Mouse (Mus musculus) limb, embryonic 10.5 days (tissue): ENCODE measurements around the gene Fcf1. TPM values are rescaled to one million over a fixed set of nuclear protein-coding genes. Genes with fewer than 3 reads are reported as not detected.

ENCODE experiments used
- DNase-seq: peaks from one replicate; pipeline ENCODE4 v3.0.0-alpha.2; 2017; ENCODE audit warnings: low spot score
- H3K27ac ChIP-seq: fragments of 300-500 bp; sonication (generic); 2 replicates; pipeline ENCODE4 v1.5.1; 2016; ENCODE audit warnings: mild to moderate bottlenecking
- H3K27me3 ChIP-seq: fragments of 300-500 bp; sonication (generic); 2 replicates; pipeline ENCODE4 v1.6.1; 2016; ENCODE audit warnings: low read depth, mild to moderate bottlenecking; ENCODE audit not compliant: poor library complexity, severe bottlenecking
- H3K36me3 ChIP-seq: fragments of 300-500 bp; sonication (generic); 2 replicates; pipeline ENCODE4 v1.6.1; 2016; ENCODE audit warnings: mild to moderate bottlenecking, moderate library complexity
- H3K4me1 ChIP-seq: fragments of 300-500 bp; sonication (generic); 2 replicates; pipeline ENCODE4 v1.6.1; 2016
- H3K4me3 ChIP-seq: fragments of 300-500 bp; sonication (generic); 2 replicates; pipeline ENCODE4 v1.5.1; 2016; ENCODE audit warnings: mild to moderate bottlenecking, moderate library complexity
- H3K9me3 ChIP-seq: fragments of 300-500 bp; sonication (generic); replicated peaks from 2 replicates; pipeline ENCODE4 v1.6.1; 2016; ENCODE audit warnings: mild to moderate bottlenecking
- WGBS: fragments of 180-500 bp; shearing (Covaris S2); methylation state at CpG from one replicate; pipeline ENCODE4 v1.1.7; 2016; 5-methylcytosine and 5-hydroxymethylcytosine counted together
- polyA plus RNA-seq: library from polyadenylated mRNA; unstranded; fragments of >200 nt; fragmentation: Nextera tagmentation; extraction: Ambion mirVana; gene quantifications from 2 replicates; pipeline ENCODE4 v1.2.1, GENCODE M21; 2016

Fcf1 gene
- 170 and 186 TPM in 2 replicates for polyA plus RNA-seq

DNA sequence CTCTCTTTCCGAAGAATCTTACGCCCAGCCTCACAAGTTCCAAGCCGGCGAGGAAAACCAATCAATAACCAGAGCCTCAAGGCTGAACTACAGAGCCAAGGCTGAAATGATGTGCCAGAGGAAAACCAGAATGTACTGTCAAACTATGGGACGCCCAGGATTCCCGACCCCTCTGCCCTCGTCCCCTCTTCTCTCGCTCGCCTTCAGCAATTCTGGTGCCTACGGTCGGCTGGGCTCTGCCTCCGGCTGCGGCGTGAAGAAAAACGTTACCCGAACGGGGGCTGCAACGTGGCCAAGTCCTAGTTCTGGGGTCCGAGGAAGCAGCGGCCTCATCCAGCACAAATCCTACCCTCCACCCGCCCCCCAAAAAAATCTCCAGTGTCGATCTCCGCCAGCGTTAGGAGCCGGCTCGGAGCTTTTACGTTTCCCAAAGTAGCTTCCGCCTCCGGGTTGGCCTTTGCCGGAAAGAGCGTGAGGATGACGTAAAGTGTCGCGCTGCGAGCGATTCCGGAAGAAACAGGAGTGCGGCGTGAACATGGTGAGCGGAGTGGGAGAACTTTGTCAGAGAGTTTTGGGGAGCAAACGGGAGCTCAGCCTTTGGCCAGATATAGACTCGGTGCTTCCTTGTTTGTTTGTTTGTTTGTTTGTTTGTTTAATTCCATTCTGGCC is at the start of gene Fcf1, which contains the start of gene Arel1:
Fcf1 (plus strand) TSS at position 470 of the 669 bp plus-strand sequence.
Arel1 (minus strand) TSS at position 473 of the 669 bp plus-strand sequence.
- no peaks in the 10 kb centered on the region for H3K27me3 ChIP-seq
- peak within 1 kb of the TSS; percentile 91 for H3K4me3 ChIP-seq
- peaks cover 30% of the 10 kb centered on the region for H3K36me3 ChIP-seq
- H3K27ac ChIP-seq = peak within 1 kb of the TSS; percentile 85
- H3K9me3 ChIP-seq = no peaks in the 10 kb centered on the region
- peaks cover 16% of the 10 kb centered on the region for H3K4me1 ChIP-seq
- under 1% methylated on average over 42 of the region's 42 CpGs for WGBS
- peak; percentile 92 for DNase-seq

DNA sequence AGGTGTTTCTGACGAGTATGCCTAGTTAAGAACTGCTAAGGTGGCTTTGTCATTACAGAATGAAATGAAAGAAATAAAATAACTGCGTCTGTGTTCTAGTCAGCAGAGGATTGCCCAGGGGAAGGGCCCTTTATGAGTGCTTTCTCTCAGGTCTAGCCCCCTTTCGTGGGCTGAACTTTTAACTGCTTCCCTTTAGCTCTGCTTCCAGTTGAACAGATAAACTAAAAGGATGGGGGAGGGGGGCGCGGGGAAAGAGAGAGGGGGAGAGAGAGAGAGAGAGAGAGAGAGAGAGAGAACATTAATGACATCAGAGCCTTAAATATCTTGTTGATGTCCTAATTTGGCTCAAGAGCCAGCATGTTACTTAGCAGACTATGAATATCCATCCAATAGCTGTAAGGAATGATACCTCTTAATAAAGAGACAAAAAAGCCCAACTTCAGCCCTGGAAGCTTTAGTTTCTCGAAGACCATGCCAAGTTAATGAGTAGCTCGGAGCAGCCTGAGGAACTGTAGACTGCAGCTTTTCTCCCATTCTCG is 48.7 kb upstream of the Fcf1 start:
- no peaks in the 10 kb centered on the region for H3K27me3 ChIP-seq
- WGBS = 92% methylated on average over 8 of the region's 8 CpGs
- no peak for DNase-seq
- no peaks in the 10 kb centered on the region for H3K9me3 ChIP-seq
- no peaks in the 10 kb centered on the region for H3K4me1 ChIP-seq
- H3K27ac ChIP-seq = no peak overlapping the region
- peaks cover 82% of the 10 kb centered on the region for H3K36me3 ChIP-seq
- H3K4me3 ChIP-seq = no peak overlapping the region

DNA sequence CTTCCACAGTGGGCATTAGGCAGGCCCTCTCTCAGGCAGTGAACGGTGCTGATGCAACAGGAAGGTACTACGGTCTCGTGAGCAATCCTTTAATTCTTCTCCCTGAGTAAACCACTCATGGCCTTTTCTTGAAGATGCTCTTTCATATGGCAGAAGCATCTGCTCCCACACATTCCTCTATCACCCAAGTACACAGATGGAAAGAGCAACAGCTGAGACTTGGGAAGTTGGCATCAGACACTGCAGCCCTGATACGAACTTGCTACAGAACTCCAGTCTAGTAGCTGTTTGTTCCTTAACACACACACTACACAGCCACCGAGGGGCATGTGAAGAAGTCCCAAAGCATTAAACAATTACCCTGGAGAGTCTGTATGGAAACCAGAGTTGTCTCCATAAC is 46.4 kb upstream of the Fcf1 start:
- Histone ChIP-seq H3K4me1 (no peaks in the 10 kb centered on the region), H3K4me3 (no peak overlapping the region), H3K27me3 (no peaks in the 10 kb centered on the region), H3K9me3 (no peaks in the 10 kb centered on the region), H3K27ac (no peak overlapping the region), H3K36me3 (peaks cover 86% of the 10 kb centered on the region)
- no peak for DNase-seq
- WGBS = 93% methylated on average over 5 of the region's 5 CpGs

DNA sequence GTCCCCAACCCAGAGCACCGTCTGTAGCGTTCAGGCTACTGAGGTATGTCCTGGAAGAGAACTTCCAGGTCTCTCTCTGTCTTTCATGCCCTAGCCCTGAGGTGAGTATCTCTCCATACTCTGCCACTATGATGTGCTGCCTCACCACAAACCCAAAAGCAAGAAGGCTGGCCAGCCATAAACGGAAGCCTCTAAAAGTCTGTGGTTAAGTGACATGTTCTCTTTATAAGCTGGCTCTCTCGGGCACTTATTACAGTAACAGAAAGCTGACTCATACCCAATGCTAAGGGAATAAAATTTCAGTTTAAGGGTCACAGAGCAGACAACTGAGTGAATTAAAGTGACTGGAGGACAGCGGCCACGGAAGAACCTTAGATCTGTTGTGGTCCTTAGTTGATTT is 44.2 kb upstream of the Fcf1 start:
- Histone ChIP-seq H3K9me3 (no peaks in the 10 kb centered on the region), H3K27me3 (no peaks in the 10 kb centered on the region), H3K4me1 (no peaks in the 10 kb centered on the region), H3K36me3 (peaks cover 84% of the 10 kb centered on the region), H3K27ac (no peak overlapping the region), H3K4me3 (no peak overlapping the region)
- DNase-seq = no peak
- 95% methylated on average over 6 of the region's 6 CpGs for WGBS

DNA sequence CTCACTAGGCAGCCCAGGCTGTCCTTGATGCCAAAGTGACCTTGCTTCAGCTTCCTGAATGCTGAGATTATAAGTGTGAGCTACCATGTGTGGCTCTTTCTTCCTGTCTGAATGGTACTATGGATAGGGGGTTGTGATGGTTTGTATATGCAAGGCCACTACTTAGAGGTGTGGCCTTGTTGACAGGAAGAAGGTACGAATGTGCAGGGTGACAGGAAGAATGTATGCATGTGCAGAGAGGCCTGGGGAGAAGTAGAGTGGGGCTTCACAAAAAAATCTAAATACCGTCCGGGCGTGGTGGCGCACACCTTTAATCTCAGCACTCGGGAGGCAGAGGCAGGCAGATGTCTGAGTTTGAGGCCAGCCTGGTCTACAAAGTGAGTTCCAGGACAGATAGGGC is 38.5 kb upstream of the Fcf1 start:
- H3K36me3 ChIP-seq = peaks cover 73% of the 10 kb centered on the region
- H3K4me3 ChIP-seq = no peak overlapping the region
- 93% methylated on average over 6 of the region's 6 CpGs for WGBS
- H3K4me1 ChIP-seq = no peaks in the 10 kb centered on the region
- H3K27me3 ChIP-seq = no peaks in the 10 kb centered on the region
- DNase-seq = no peak
- no peaks in the 10 kb centered on the region for H3K9me3 ChIP-seq
- H3K27ac ChIP-seq = no peak overlapping the region

DNA sequence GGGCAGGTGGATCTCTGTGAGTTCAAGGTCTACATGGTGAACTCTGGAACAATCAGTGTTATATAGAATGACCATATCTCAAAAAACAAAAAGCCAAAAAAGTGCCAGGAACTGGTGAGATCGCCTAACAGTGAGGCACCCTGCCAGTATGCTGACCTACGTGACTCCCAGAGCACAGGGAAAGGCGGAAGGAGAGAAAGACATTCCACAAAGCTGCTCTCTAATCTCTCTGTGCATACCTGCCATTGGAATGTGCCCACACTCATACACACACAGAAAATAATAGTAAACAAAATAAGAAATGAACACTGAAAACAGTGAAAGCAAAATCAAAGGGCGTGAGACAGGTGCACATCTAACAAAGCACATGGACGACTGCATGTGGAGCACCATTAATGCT is 35.4 kb upstream of the Fcf1 start:
- Histone ChIP-seq H3K27ac (no peak overlapping the region), H3K9me3 (no peaks in the 10 kb centered on the region), H3K4me1 (no peaks in the 10 kb centered on the region), H3K36me3 (peaks cover 69% of the 10 kb centered on the region), H3K27me3 (no peaks in the 10 kb centered on the region), H3K4me3 (no peak overlapping the region)
- DNase-seq = no peak
- 87% methylated on average over 5 of the region's 5 CpGs for WGBS

DNA sequence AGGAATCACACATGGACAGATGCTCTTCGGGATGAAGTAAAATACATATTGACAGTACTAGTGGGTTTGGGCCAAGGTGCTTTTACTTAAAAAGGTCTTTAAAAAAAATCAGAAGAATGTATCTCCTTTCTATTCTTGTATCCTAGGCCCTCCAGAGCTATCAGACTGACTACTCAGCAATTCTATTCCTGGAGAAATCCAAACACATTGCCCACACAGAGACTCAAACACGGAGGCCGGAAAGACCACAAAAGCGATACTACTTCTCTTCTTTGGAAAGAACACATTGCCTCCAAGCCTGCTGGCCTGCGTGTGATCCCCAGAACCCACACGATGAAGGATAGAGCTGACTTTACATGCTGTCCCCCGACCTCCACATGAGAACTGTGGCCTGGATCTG is 31.6 kb upstream of the Fcf1 start:
- no peak overlapping the region for H3K4me3 ChIP-seq
- H3K9me3 ChIP-seq = no peaks in the 10 kb centered on the region
- H3K27me3 ChIP-seq = no peaks in the 10 kb centered on the region
- H3K36me3 ChIP-seq = peaks cover 67% of the 10 kb centered on the region
- WGBS = 95% methylated on average over 7 of the region's 7 CpGs
- no peaks in the 10 kb centered on the region for H3K4me1 ChIP-seq
- H3K27ac ChIP-seq = no peak overlapping the region
- no peak for DNase-seq

DNA sequence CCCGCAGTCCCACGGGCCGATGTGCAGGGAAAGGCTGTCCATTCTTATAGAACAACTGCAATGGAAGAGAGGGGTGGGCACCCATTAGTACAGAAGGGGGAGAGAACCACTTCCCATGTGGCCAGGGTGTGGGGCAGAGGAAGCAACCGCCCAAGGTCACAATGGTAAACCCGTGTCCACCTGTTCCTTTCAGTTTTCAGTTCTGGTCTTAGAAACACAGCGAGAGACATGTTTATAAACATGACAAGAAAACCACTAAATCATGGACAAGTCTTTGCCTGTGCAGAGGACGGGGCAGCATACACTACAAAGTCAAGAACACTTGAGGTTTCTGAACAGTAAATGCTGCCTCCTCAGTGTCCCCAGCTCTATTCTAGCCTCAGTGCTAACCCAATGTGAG is 30.4 kb upstream of the Fcf1 start:
- DNase-seq = no peak
- WGBS = 94% methylated on average over 7 of the region's 7 CpGs
- no peak overlapping the region for H3K27ac ChIP-seq
- H3K36me3 ChIP-seq = peaks cover 67% of the 10 kb centered on the region
- H3K4me3 ChIP-seq = no peak overlapping the region
- no peaks in the 10 kb centered on the region for H3K4me1 ChIP-seq
- H3K9me3 ChIP-seq = no peaks in the 10 kb centered on the region
- no peaks in the 10 kb centered on the region for H3K27me3 ChIP-seq

DNA sequence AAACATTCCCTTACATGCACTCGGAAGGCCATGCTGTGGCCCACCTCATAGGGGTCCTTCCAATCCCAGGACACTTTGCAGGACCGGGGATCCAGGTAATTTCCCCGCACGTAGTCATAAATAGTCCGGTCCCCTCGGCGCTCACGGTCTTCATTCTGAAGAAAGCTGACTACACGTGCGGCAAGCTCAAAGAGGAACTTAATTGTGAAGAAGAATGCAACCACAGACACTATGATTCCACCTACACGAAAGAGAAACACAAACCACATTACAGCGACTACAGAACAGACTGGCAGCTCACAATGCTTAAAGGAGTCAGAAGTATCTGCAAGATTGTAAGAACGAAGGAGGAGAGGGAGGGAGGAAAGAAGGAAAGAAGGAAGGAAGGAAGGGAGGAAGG is 29.0 kb upstream of the Fcf1 start:
- Histone ChIP-seq H3K9me3 (no peaks in the 10 kb centered on the region), H3K4me3 (no peak overlapping the region), H3K36me3 (peaks cover 73% of the 10 kb centered on the region), H3K4me1 (no peaks in the 10 kb centered on the region), H3K27me3 (no peaks in the 10 kb centered on the region), H3K27ac (no peak overlapping the region)
- DNase-seq = no peak
- WGBS = 94% methylated on average over 13 of the region's 13 CpGs

DNA sequence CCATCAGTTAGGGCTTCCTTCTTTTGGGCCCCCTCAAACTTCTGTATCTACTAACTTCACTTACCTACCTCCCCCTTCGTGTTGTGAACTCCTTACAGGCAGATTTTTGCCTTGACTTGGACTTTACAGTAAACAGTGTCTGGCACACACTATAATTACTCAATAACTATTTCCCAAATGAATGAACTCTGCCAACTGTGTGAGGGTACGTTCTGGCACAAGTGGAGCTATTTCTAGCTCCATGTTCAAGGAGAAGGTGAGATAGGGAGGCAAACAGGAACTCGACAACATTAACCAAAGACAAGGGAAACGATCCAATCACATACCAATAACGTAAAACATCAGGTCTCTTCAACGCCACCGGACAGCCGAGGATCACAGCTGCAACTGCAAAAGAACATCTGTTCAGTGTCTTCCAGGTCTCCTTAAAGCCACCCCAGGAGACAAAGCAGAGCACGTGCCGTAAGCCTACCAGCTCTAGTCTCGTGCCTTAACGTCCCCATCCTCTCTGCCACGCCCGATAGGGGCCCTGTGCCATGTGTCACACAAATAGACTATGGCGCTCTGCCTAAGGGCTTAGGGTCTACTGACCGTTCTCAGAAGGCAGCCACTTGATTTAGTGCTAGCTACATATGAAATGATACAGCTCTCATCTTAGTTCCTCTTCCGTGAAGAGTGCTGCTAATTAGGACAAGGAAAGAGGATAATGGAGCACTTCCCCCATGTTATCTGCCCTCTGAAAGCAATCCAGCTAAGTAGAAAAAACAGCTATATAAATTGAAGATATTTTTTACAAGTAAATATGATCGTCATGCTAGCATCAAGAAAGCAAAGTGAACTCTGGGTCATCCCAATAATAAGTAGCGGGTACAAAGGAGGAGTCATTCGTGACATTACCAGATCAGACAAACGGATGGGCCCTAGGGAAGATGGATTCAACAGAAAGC is 27.4 kb upstream of the Fcf1 start:
- no peak for DNase-seq
- H3K27me3 ChIP-seq = no peaks in the 10 kb centered on the region
- H3K9me3 ChIP-seq = no peaks in the 10 kb centered on the region
- no peak overlapping the region for H3K27ac ChIP-seq
- no peak overlapping the region for H3K4me3 ChIP-seq
- H3K36me3 ChIP-seq = peaks cover 82% of the 10 kb centered on the region
- no peaks in the 10 kb centered on the region for H3K4me1 ChIP-seq
- 90% methylated on average over 21 of the region's 21 CpGs for WGBS

DNA sequence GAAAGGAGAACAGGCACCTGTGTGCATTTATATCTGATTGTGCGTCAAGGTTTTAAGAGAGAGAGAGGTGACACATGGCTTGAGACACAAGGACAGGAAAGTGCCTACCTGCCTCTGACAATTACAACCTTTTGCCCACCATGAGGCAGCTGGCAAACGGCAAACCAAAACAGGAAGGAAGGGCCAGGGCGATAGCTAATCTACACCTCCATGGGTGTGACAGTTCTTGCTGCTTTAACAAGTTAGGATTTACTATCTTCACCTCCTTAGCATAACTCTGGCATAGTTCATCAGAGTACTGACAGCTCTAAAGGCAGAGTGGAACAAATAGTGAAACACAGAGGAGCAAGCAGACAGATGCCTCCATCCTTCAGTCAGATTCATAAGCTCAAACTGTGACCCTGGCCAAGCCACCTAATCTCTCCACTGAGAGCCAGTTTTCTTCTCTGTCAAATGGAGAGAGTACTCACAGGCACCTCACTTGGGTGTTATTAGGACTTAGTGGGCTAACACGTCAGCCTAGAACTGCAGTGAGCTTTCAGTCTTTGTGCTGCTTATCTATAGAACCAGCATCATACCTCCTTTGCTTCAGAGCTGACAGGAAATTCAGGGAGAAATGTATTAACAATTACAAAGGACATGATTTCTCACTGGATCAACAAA is 26.4 kb upstream of the Fcf1 start:
- Histone ChIP-seq H3K4me3 (no peak overlapping the region), H3K4me1 (no peaks in the 10 kb centered on the region), H3K36me3 (peaks cover 82% of the 10 kb centered on the region), H3K27me3 (no peaks in the 10 kb centered on the region), H3K27ac (no peak overlapping the region), H3K9me3 (no peaks in the 10 kb centered on the region)
- DNase-seq = no peak
- 77% methylated on average over 4 of the region's 4 CpGs for WGBS

DNA sequence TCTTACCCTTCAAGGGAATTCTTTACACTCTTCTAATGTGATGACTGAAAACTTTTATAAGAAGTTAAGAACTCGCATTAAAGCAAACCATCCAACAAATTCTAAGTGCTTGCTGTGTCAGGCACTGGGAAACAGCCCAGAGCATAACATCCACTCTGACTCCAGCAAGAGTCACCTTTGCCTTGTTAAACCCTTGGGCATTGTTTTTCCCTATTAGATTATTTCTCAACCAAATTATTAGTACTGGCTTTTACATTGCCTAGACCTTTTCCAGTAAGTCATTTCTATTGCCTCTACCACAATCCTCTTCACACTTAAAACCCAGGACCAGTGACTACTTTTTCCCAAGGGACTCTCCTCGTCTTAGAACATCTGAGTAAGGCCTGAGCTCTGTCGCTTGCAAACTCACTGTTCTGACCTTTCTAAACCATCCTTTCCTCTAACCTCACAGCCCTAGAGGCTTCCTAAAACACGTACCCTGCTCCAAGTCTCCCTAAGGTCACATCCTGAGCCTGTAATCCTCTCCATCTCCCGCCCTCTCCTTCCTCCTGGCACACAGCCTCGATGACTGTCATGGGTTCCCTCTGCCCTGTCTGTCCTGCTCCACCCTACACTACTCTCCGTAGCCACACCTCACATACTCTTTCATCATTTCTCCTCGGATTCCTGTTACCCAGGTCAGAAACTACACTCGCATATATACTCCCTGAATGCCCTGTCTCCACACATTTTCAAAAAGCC is 25.7 kb upstream of the Fcf1 start:
- no peak for DNase-seq
- Histone ChIP-seq H3K9me3 (no peaks in the 10 kb centered on the region), H3K27me3 (no peaks in the 10 kb centered on the region), H3K36me3 (peaks cover 82% of the 10 kb centered on the region), H3K27ac (no peak overlapping the region), H3K4me1 (no peaks in the 10 kb centered on the region), H3K4me3 (no peak overlapping the region)
- WGBS = 94% methylated on average over 9 of the region's 9 CpGs
